Comparison of ENCODE assay signal across 8 mouse cellular contexts in the genomic region with DNA sequence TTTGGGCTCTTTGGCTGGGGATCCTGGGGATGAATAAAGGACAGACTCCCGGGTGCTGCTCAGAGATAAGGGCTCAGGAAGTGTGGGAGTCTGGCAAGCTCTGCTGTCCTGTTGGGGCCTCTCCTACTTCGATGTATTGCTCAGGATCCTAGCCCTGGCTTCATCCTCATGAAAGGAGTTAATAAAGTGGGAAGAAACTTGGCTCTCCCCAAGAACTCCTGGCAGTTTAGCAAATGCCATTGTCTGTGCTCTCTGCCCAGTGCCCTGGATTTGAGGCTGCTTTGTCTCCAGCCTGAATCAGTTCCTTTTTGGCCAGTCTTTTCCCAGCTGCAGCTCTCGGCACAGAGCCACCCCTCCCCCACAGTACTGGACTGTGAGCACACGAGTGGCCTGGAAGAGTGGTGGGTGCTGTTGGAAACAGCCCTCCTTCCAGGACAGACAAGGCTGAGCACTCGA. TPM values are rescaled to one million over a fixed set of nuclear protein-coding genes. Genes with fewer than 3 reads are reported as not detected.
DNase-seq lines count a peak whose midpoint lies in the region; ATAC-seq lines count a peak whose summit lies in the region.

No protein-coding gene starts in this region.

- peak; percentile 22; the same call in 1 of the 2 replicates for ATAC-seq in intestine, embryonic 14.5 days (replicated peaks; ENCODE audit: low FRiP score, low TSS enrichment, low read depth)

- peaks cover 13% of the 10 kb centered on the region for H3K4me1 ChIP-seq in intestine, embryonic 14.5 days (replicated peaks; ENCODE audit: control insufficient read depth, insufficient read depth, low read length)

- peak overlapping the region; percentile 43 for H3K27ac ChIP-seq in intestine, embryonic 14.5 days (ENCODE audit: low read depth)

- no peak overlapping the region for H3K4me2 ChIP-seq in intestine, embryonic 14.5 days (ENCODE audit: low read length)

- H3K4me3 ChIP-seq in intestine, embryonic 14.5 days (ENCODE audit: low read depth, low read length), result no peak overlapping the region

- no peaks in the 10 kb centered on the region for H3K27me3 ChIP-seq in intestine, embryonic 14.5 days (replicated peaks; ENCODE audit: control insufficient read depth, insufficient read depth, low read length)

- DNase-seq in NIH3T3 (ENCODE audit: low read depth), result peak; percentile 80
- DNase-seq in embryo, embryonic 10 days (ENCODE audit: low spot score), result peak; percentile 77
- peak; percentile 87 for DNase-seq in gastrocnemius, postnatal 14 days
- peak; percentile 70 for DNase-seq in intestine, embryonic 14.5 days (ENCODE audit: low spot score)
- DNase-seq in left cerebral cortex, adult 8-10 months (ENCODE audit: low spot score in 2 of 2), result peak; percentile 62 to 91
- peak; percentile 77 for DNase-seq in lung, postnatal 36 days
- DNase-seq in right cerebral cortex, postnatal 36 days (ENCODE audit: low spot score in 2 of 2), result peak; percentile 83 to 84
- DNase-seq in spleen, adult 12 weeks (ENCODE audit: low spot score), result no peak

- intact Hi-C loops in gastrocnemius, postnatal 14 days (cut with DNase I; ENCODE audit: low total_unique reads), result no loop called here

- no peaks in the 10 kb centered on the region for H3K9me3 ChIP-seq in intestine, embryonic 14.5 days (ENCODE audit: control insufficient read depth, low read length)

- WGBS in intestine, embryonic 14.5 days, result 14% methylated on average over 5 of the region's 5 CpGs

- no peaks in the 10 kb centered on the region for H3K36me3 ChIP-seq in intestine, embryonic 14.5 days (ENCODE audit: control insufficient read depth, insufficient read depth, low read length)

- H3K9ac ChIP-seq in intestine, embryonic 14.5 days (ENCODE audit: low read length), result 0 out of 2 replicates have a peak overlapping the region, but pooled peaks have one; percentile 0

RNA-seq across cellular contexts. Expression of gene Syt11, which starts 16.9 kb away (rescaled TPM):
- total RNA-seq in gastrocnemius, postnatal 14 days (2021), result 1 to 10 TPM; 3.7 to 4.2 TPM
- 28.6 and 29.7 TPM in 2 replicates for polyA plus RNA-seq in intestine, embryonic 14.5 days (2014; fragmentation: Nextera tagmentation; extraction: Ambion mirVana)
- total RNA-seq in left cerebral cortex, adult 8-10 months (2022), result 100 to 1,000 TPM; 529 to 574 (median 545) TPM

RNA-seq across cellular contexts. Expression of gene Rit1, which starts 41.4 kb away (rescaled TPM):
- total RNA-seq in gastrocnemius, postnatal 14 days (2021), result 10 to 100 TPM; 17.3 to 21.4 TPM
- polyA plus RNA-seq in intestine, embryonic 14.5 days (2014; fragmentation: Nextera tagmentation; extraction: Ambion mirVana), result 56.4 and 62.1 TPM in 2 replicates
- 10 to 100 TPM; 36.3 to 42.0 (median 40.6) TPM for total RNA-seq in left cerebral cortex, adult 8-10 months (2022)

Comparison
In these comparisons a context has a peak if more than half of its experiments do, and no peak if none do; other contexts are left out.
1. RNA of gene Syt11, which starts 16.9 kb away (total RNA-seq): 529 to 574 TPM in left cerebral cortex, adult 8-10 months; 3.7 to 4.2 TPM in gastrocnemius, postnatal 14 days; every median in the first group is over 100 times any median in the second.